Mouse (Mus musculus) limb, embryonic 12.5 days (tissue): ENCODE data around the gene Hmga2. TPM values are rescaled to one million over a fixed set of nuclear protein-coding genes. Genes with fewer than 3 reads are reported as not detected.

ENCODE experiments used
- ATAC-seq: fragments of 200-750 bp; cut with Nextera tagmentation; 2 replicates; pipeline ENCODE4 v1.8.0; 2017; ENCODE audit warnings: low read depth, moderate TSS enrichment; ENCODE audit not compliant: insufficient number of reproducible peaks, insufficient read depth, low FRiP score, low TSS enrichment
- H3K27ac ChIP-seq: fragments of 300-500 bp; sonication (generic); 2 replicates; pipeline ENCODE4 v1.5.1; 2016; ENCODE audit warnings: mild to moderate bottlenecking, moderate library complexity
- H3K27me3 ChIP-seq: fragments of 300-500 bp; sonication (generic); 2 replicates; pipeline ENCODE4 v1.6.1; 2016; ENCODE audit warnings: mild to moderate bottlenecking, moderate library complexity
- H3K36me3 ChIP-seq: fragments of 300-500 bp; sonication (generic); 2 replicates; pipeline ENCODE4 v1.6.1; 2016; ENCODE audit warnings: mild to moderate bottlenecking, moderate library complexity
- H3K4me1 ChIP-seq: fragments of 300-500 bp; sonication (generic); replicated peaks from 2 replicates; pipeline ENCODE4 v1.6.1; 2016
- H3K4me2 ChIP-seq: fragments of 300-500 bp; sonication (generic); 2 replicates; pipeline ENCODE4 v1.6.1; 2016; ENCODE audit warnings: mild to moderate bottlenecking, moderate library complexity
- H3K4me3 ChIP-seq: fragments of 300-500 bp; sonication (generic); replicated peaks from 2 replicates; pipeline ENCODE4 v1.5.1; 2016; ENCODE audit warnings: mild to moderate bottlenecking
- H3K9ac ChIP-seq: fragments of 300-500 bp; sonication (generic); replicated peaks from 2 replicates; pipeline ENCODE4 v1.6.1; 2016; ENCODE audit warnings: mild to moderate bottlenecking, moderate library complexity
- H3K9me3 ChIP-seq: fragments of 300-500 bp; sonication (generic); 2 replicates; pipeline ENCODE4 v1.6.1; 2016; ENCODE audit warnings: mild to moderate bottlenecking, moderate library complexity
- WGBS: fragments of 180-500 bp; shearing (Covaris S2); methylation state at CpG from one replicate; pipeline ENCODE4 v1.1.7; 2016; 5-methylcytosine and 5-hydroxymethylcytosine counted together
- polyA plus RNA-seq: library from polyadenylated mRNA; unstranded; fragments of >200 nt; fragmentation: Nextera tagmentation; extraction: Ambion mirVana; gene quantifications from 2 replicates; pipeline ENCODE4 v1.2.1, GENCODE M21; 2016

Hmga2 gene
- polyA plus RNA-seq, 1 experiment from 2014 or later, result 132 TPM

GRCm38 (mm10) chr10:120473218-120473617 lies 3.1 kb downstream of the Hmga2 start:
- WGBS, result 15% methylated on average over 4 of the region's 4 CpGs

GRCm38 (mm10) chr10:120472606-120473005 lies 3.7 kb downstream of the Hmga2 start:
- 53% methylated on average over 2 of the region's 2 CpGs for WGBS
- Histone ChIP-seq H3K9me3 (no peaks in the 10 kb centered on the region), H3K4me1 (peaks cover 13% of the 10 kb centered on the region), H3K27ac (no peak overlapping the region), H3K27me3 (no peaks in the 10 kb centered on the region), H3K4me3 (peak overlapping the region; percentile 97), H3K9ac (peak overlapping the region; percentile 100), H3K4me2 (peak overlapping the region; percentile 88), H3K36me3 (peaks cover 39% of the 10 kb centered on the region)
- no peak for ATAC-seq

More at GRCm38 (mm10) chr10:120473218-120473617, 3.1 kb downstream of the Hmga2 start:
- Histone ChIP-seq H3K4me3 (peak overlapping the region; percentile 97), H3K9me3 (no peaks in the 10 kb centered on the region), H3K27me3 (no peaks in the 10 kb centered on the region), H3K4me2 (peak overlapping the region; percentile 88), H3K9ac (peak overlapping the region; percentile 100), H3K27ac (peak overlapping the region; percentile 70), H3K4me1 (peaks cover 15% of the 10 kb centered on the region), H3K36me3 (peaks cover 34% of the 10 kb centered on the region)
- no peak for ATAC-seq

GRCm38 (mm10) chr10:120465121-120465520 lies 11.1 kb downstream of the Hmga2 start:
- WGBS, result 73% methylated on average over 5 of the region's 5 CpGs

GRCm38 (mm10) chr10:120461769-120462168 lies 14.5 kb downstream of the Hmga2 start:
- peaks cover 33% of the 10 kb centered on the region for H3K4me1 ChIP-seq
- H3K4me2 ChIP-seq, result no peak overlapping the region
- ATAC-seq, result no peak
- no peak overlapping the region for H3K4me3 ChIP-seq
- H3K9ac ChIP-seq, result no peak overlapping the region
- H3K27me3 ChIP-seq, result no peaks in the 10 kb centered on the region
- H3K9me3 ChIP-seq, result no peaks in the 10 kb centered on the region
- 19% methylated on average over 5 of the region's 5 CpGs for WGBS
- H3K27ac ChIP-seq, result peak overlapping the region; percentile 37; the same call in 1 of the 2 replicates
- peaks cover 85% of the 10 kb centered on the region for H3K36me3 ChIP-seq

More at GRCm38 (mm10) chr10:120465121-120465520, 11.1 kb downstream of the Hmga2 start:
- no peaks in the 10 kb centered on the region for H3K9me3 ChIP-seq
- H3K4me2 ChIP-seq, result no peak overlapping the region
- H3K36me3 ChIP-seq, result peaks cover 85% of the 10 kb centered on the region
- H3K4me1 ChIP-seq, result peaks cover 36% of the 10 kb centered on the region
- no peak overlapping the region for H3K27ac ChIP-seq
- H3K4me3 ChIP-seq, result no peak overlapping the region
- H3K27me3 ChIP-seq, result no peaks in the 10 kb centered on the region
- no peak overlapping the region for H3K9ac ChIP-seq
- no peak for ATAC-seq

- no peaks in the 10 kb centered on the region for H3K27me3 ChIP-seq
- H3K9ac ChIP-seq, result no peak overlapping the region
- H3K4me3 ChIP-seq, result no peak overlapping the region
- H3K27ac ChIP-seq, result no peak overlapping the region
- H3K4me2 ChIP-seq, result no peak overlapping the region
- WGBS, result 84% methylated on average over 5 of the region's 5 CpGs
- peaks cover 84% of the 10 kb centered on the region for H3K36me3 ChIP-seq
- peaks cover 29% of the 10 kb centered on the region for H3K4me1 ChIP-seq
- no peak for ATAC-seq
- H3K9me3 ChIP-seq, result no peaks in the 10 kb centered on the region
These were observed 15.0 kb downstream of the Hmga2 start for GRCm38 (mm10) chr10:120461301-120461700.

- no peak overlapping the region for H3K9ac ChIP-seq
- ATAC-seq, result no peak
- H3K9me3 ChIP-seq, result no peaks in the 10 kb centered on the region
- H3K4me1 ChIP-seq, result peaks cover 22% of the 10 kb centered on the region
- no peaks in the 10 kb centered on the region for H3K27me3 ChIP-seq
- H3K4me3 ChIP-seq, result no peak overlapping the region
- H3K27ac ChIP-seq, result no peak overlapping the region
- peaks cover 86% of the 10 kb centered on the region for H3K36me3 ChIP-seq
- WGBS, result 93% methylated on average over 8 of the region's 8 CpGs
- no peak overlapping the region for H3K4me2 ChIP-seq
These were observed 17.4 kb downstream of the Hmga2 start for GRCm38 (mm10) chr10:120458866-120459265.

- no peaks in the 10 kb centered on the region for H3K9me3 ChIP-seq
- H3K27me3 ChIP-seq, result no peaks in the 10 kb centered on the region
- H3K4me2 ChIP-seq, result peak overlapping the region; percentile 15; the same call in 1 of the 2 replicates
- peaks cover 59% of the 10 kb centered on the region for H3K36me3 ChIP-seq
- H3K4me3 ChIP-seq, result no peak overlapping the region
- ATAC-seq, result no peak
- H3K9ac ChIP-seq, result 0 out of 2 replicates have a peak overlapping the region, but pooled peaks have one; percentile 42
- H3K27ac ChIP-seq, result peak overlapping the region; percentile 72; the same call in 1 of the 2 replicates
- H3K4me1 ChIP-seq, result peaks cover 29% of the 10 kb centered on the region
- 38% methylated on average over 19 of the region's 19 CpGs for WGBS
These were observed 26.5 kb downstream of the Hmga2 start for GRCm38 (mm10) chr10:120449661-120450284.

- H3K36me3 ChIP-seq, result peaks cover 45% of the 10 kb centered on the region
- H3K9me3 ChIP-seq, result no peaks in the 10 kb centered on the region
- no peaks in the 10 kb centered on the region for H3K27me3 ChIP-seq
- peaks cover 48% of the 10 kb centered on the region for H3K4me1 ChIP-seq
- no peak overlapping the region for H3K4me3 ChIP-seq
- H3K27ac ChIP-seq, result no peak overlapping the region
- H3K9ac ChIP-seq, result no peak overlapping the region
- WGBS, result 95% methylated on average over 6 of the region's 6 CpGs
- H3K4me2 ChIP-seq, result no peak overlapping the region
- ATAC-seq, result no peak
These were observed 29.5 kb downstream of the Hmga2 start for GRCm38 (mm10) chr10:120446799-120447198.

- no peak overlapping the region for H3K4me3 ChIP-seq
- H3K27ac ChIP-seq, result no peak overlapping the region
- H3K4me1 ChIP-seq, result peaks cover 54% of the 10 kb centered on the region
- no peaks in the 10 kb centered on the region for H3K27me3 ChIP-seq
- ATAC-seq, result no peak
- H3K9me3 ChIP-seq, result no peaks in the 10 kb centered on the region
- no peak overlapping the region for H3K4me2 ChIP-seq
- 84% methylated on average over 9 of the region's 9 CpGs for WGBS
- no peak overlapping the region for H3K9ac ChIP-seq
- peaks cover 45% of the 10 kb centered on the region for H3K36me3 ChIP-seq
These were observed 30.1 kb downstream of the Hmga2 start for GRCm38 (mm10) chr10:120446206-120446605.

GRCm38 (mm10) chr10:120444463-120445070 lies 31.7 kb downstream of the Hmga2 start:
- peaks cover 50% of the 10 kb centered on the region for H3K36me3 ChIP-seq
- no peak overlapping the region for H3K4me3 ChIP-seq
- H3K9ac ChIP-seq, result no peak overlapping the region
- H3K27me3 ChIP-seq, result no peaks in the 10 kb centered on the region
- peaks cover 46% of the 10 kb centered on the region for H3K4me1 ChIP-seq
- H3K9me3 ChIP-seq, result no peaks in the 10 kb centered on the region
- H3K27ac ChIP-seq, result peak overlapping the region; percentile 26; the same call in 1 of the 2 replicates
- no peak overlapping the region for H3K4me2 ChIP-seq
- WGBS, result 27% methylated on average over 9 of the region's 9 CpGs
- ATAC-seq, result no peak

GRCm38 (mm10) chr10:120443757-120444311 lies 32.4 kb downstream of the Hmga2 start:
- H3K4me3 ChIP-seq, result no peak overlapping the region
- ATAC-seq, result no peak
- no peaks in the 10 kb centered on the region for H3K9me3 ChIP-seq
- H3K27me3 ChIP-seq, result no peaks in the 10 kb centered on the region
- H3K9ac ChIP-seq, result no peak overlapping the region
- 40% methylated on average over 10 of the region's 10 CpGs for WGBS
- H3K4me1 ChIP-seq, result peaks cover 44% of the 10 kb centered on the region
- peaks cover 53% of the 10 kb centered on the region for H3K36me3 ChIP-seq
- no peak overlapping the region for H3K4me2 ChIP-seq
- peak overlapping the region; percentile 9; the same call in 1 of the 2 replicates for H3K27ac ChIP-seq
